Mouse (Mus musculus): ENCODE results near the gene Cdca3. TPM values are rescaled to one million over a fixed set of nuclear protein-coding genes. Genes with fewer than 3 reads are reported as not detected.
"Not testable (repeated sequence)": the region's sequence is repeated elsewhere in the genome, so short reads cannot be mapped to it uniquely, and the experiment has no call there.

Cdca3 gene
- total RNA-seq (2021): under 1 TPM; 0.52 to 0.53 TPM
- long read RNA-seq: 0 reads

- DNase-seq (ENCODE audit: low spot score in 2 of 2): peak; percentile 99
Measured at GRCm38 (mm10) chr6:124828868-124829798, at the start of gene Cdca3, which contains the start of gene Usp5. Gene Cdca3 (plus strand): TSS chr6:124829547. Gene Usp5 (minus strand): TSS chr6:124829484.

GRCm38 (mm10) chr6:124779984-124780416 lies 49.3 kb upstream of the Cdca3 start:
- no peak for DNase-seq (ENCODE audit: low spot score in 2 of 2)

- no peak for DNase-seq (ENCODE audit: low spot score in 2 of 2)
Measured at GRCm38 (mm10) chr6:124780917-124781316, 48.4 kb upstream of the Cdca3 start.

GRCm38 (mm10) chr6:124782436-124782835 lies 46.9 kb upstream of the Cdca3 start:
- DNase-seq (ENCODE audit: low spot score in 2 of 2): no peak

- DNase-seq (ENCODE audit: low spot score in 2 of 2): no peak
Measured at GRCm38 (mm10) chr6:124786756-124787420, 42.5 kb upstream of the Cdca3 start.

GRCm38 (mm10) chr6:124787722-124788121 lies 41.6 kb upstream of the Cdca3 start:
- DNase-seq (ENCODE audit: low spot score in 2 of 2): no peak

- DNase-seq (ENCODE audit: low spot score in 2 of 2): no peak
Measured at GRCm38 (mm10) chr6:124789519-124789918, 39.8 kb upstream of the Cdca3 start.

- no peak for DNase-seq (ENCODE audit: low spot score in 2 of 2)
Measured at GRCm38 (mm10) chr6:124790121-124790520, 39.2 kb upstream of the Cdca3 start.

- no peak for DNase-seq (ENCODE audit: low spot score in 2 of 2)
Measured at GRCm38 (mm10) chr6:124791911-124792310, 37.4 kb upstream of the Cdca3 start.

GRCm38 (mm10) chr6:124795781-124796180 lies 33.6 kb upstream of the Cdca3 start:
- peak in 1 of 2 experiments; percentile 25 for DNase-seq (ENCODE audit: low spot score in 2 of 2)

GRCm38 (mm10) chr6:124796200-124796599 lies 33.1 kb upstream of the Cdca3 start:
- no peak for DNase-seq (ENCODE audit: low spot score in 2 of 2)

- DNase-seq (ENCODE audit: low spot score in 2 of 2): not testable (repeated sequence)
Measured at GRCm38 (mm10) chr6:124802400-124802799, 26.9 kb upstream of the Cdca3 start.

GRCm38 (mm10) chr6:124803061-124803460 lies 26.3 kb upstream of the Cdca3 start:
- DNase-seq (ENCODE audit: low spot score in 2 of 2): no peak

GRCm38 (mm10) chr6:124803691-124804090 lies 25.7 kb upstream of the Cdca3 start:
- DNase-seq (ENCODE audit: low spot score in 2 of 2): not testable (repeated sequence)

GRCm38 (mm10) chr6:124804341-124804740 lies 25.0 kb upstream of the Cdca3 start:
- DNase-seq (ENCODE audit: low spot score in 2 of 2): no peak

GRCm38 (mm10) chr6:124805341-124806321 lies 23.7 kb upstream of the Cdca3 start:
- DNase-seq (ENCODE audit: low spot score in 2 of 2): peak; percentile 95 to 98

- peak in 1 of 2 experiments; percentile 15 for DNase-seq (ENCODE audit: low spot score in 2 of 2)
Measured at GRCm38 (mm10) chr6:124806446-124807140, 22.8 kb upstream of the Cdca3 start.

- peak in 1 of 2 experiments; percentile 43 for DNase-seq (ENCODE audit: low spot score in 2 of 2)
Measured at GRCm38 (mm10) chr6:124807366-124807765, 22.0 kb upstream of the Cdca3 start.

GRCm38 (mm10) chr6:124807986-124808357 lies 21.4 kb upstream of the Cdca3 start:
- DNase-seq (ENCODE audit: low spot score in 2 of 2): no peak

GRCm38 (mm10) chr6:124808358-124809012 lies 20.9 kb upstream of the Cdca3 start, which contains the start of gene Spsb2:
Gene Spsb2 (plus strand): TSS chr6:124808661.
- DNase-seq (ENCODE audit: low spot score in 2 of 2): peak in 1 of 2 experiments; percentile 46
